Mouse (Mus musculus): ENCODE measurements around the gene Kpna6.

Gene Kpna6

GRCm38 (mm10) chr4:129617121-129617641 is 55.4 kb downstream of the Kpna6 start:
- DNase-seq = no peak

- DNase-seq = no peak
These were observed 55.9 kb downstream of the Kpna6 start for GRCm38 (mm10) chr4:129616631-129617030.

GRCm38 (mm10) chr4:129615801-129616290 is 56.7 kb downstream of the Kpna6 start:
- no peak for DNase-seq

- no peak for DNase-seq
These were observed 58.5 kb downstream of the Kpna6 start, which contains the start of gene Dcdc2b for GRCm38 (mm10) chr4:129614093-129614492. Gene Dcdc2b (minus strand): TSS chr4:129614257.

GRCm38 (mm10) chr4:129610472-129610871 is 62.1 kb downstream of the Kpna6 start:
- no peak for DNase-seq

- peak; percentile 79 to 89 for DNase-seq
These were observed 62.5 kb downstream of the Kpna6 start for GRCm38 (mm10) chr4:129610026-129610425.

GRCm38 (mm10) chr4:129609139-129609631 is 63.4 kb downstream of the Kpna6 start:
- DNase-seq = peak; percentile 39 to 58

- DNase-seq = peak; percentile 77 to 82
These were observed 64.0 kb downstream of the Kpna6 start for GRCm38 (mm10) chr4:129608426-129609025.

GRCm38 (mm10) chr4:129600233-129601158 is 72.1 kb downstream of the Kpna6 start, which contains the start of the genes Eif3i and Tmem234:
Gene Eif3i (minus strand): TSS chr4:129600648.
Gene Tmem234 (plus strand): TSS chr4:129600668.
- peak; percentile 82 to 88 for DNase-seq

Data from thymus, postnatal 36 days (tissue).